Mouse (Mus musculus): ENCODE results near the gene Cd24a. TPM values are rescaled to one million over a fixed set of nuclear protein-coding genes. Genes with fewer than 3 reads are reported as not detected.

Gene Cd24a
- polyA plus RNA-seq, 1 experiment from 2014 or later = 425 TPM

DNA sequence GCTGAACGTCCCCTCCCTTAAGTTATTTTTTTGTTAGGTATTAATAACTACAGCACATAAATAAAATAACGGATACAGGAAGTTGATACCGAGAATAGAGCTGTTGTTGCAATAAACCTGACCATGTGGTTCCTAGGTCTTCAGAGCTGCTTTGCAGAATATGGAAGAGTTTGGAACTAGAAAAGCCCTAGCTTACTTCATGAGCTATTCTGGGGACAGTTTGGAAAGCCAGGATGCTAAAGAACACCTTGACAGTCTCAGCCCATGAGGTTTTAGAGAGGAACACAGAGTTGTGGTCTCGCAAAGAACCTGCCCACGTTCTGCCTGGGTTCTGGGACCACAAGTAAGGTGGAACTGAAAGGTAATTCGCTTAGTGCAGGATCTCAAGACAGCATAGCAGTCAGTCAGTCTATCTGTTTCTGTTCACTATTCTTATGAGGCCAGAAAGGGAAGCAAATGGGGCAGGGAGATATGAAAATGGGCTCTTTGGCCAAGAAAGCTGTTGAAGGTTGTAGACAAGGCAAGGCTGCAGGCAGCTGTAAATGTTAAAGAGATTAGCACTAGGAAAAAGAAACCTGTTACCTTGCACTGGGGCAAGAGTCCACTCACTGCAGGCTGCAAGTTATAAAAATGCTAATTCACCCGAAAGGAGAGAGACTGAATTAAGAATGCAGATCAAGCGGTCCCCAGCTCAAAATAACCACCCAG, 10.5 kb downstream of the Cd24a start:
- H3K27ac ChIP-seq = peak overlapping the region; percentile 51
- peaks cover 15% of the 10 kb centered on the region for H3K4me1 ChIP-seq
- no peak for ATAC-seq (replicated peaks; ENCODE audit: low FRiP score)
- 61% methylated on average over 8 of the region's 8 CpGs for WGBS
- no peaks in the 10 kb centered on the region for H3K9me3 ChIP-seq (replicated peaks)
- no peak overlapping the region for H3K4me3 ChIP-seq (replicated peaks)
- no peak overlapping the region for H3K9ac ChIP-seq
- no peaks in the 10 kb centered on the region for H3K27me3 ChIP-seq
- peaks cover 19% of the 10 kb centered on the region for H3K36me3 ChIP-seq
- H3K4me2 ChIP-seq = peak overlapping the region; percentile 34

DNA sequence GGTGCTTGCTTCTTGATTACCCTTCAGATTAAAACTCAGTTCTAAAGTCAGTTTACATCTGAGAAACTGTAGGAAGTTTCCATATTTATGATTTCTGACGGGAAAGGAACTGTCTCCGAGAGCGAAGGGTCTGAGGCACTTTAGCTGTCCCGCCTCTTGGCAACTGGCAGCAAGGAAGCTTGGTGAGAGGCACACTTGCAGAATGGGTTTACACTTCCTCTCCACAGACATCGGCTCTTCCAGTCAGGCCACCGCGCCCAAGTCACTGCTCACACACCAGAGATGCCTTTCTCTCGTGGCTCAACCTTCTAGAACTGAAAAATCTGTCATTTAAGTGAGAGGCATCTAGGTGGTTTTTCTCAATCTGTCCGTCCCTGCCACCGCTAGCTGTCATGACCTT, 13.4 kb downstream of the Cd24a start:
- Histone ChIP-seq H3K27me3 (no peaks in the 10 kb centered on the region), H3K4me1 (peaks cover 15% of the 10 kb centered on the region), H3K27ac (no peak overlapping the region), H3K4me3 (replicated peaks) (no peak overlapping the region), H3K9me3 (replicated peaks) (no peaks in the 10 kb centered on the region), H3K9ac (no peak overlapping the region), H3K36me3 (no peaks in the 10 kb centered on the region), H3K4me2 (no peak overlapping the region)
- 84% methylated on average over 10 of the region's 10 CpGs for WGBS
- no peak for ATAC-seq (replicated peaks; ENCODE audit: low FRiP score)

DNA sequence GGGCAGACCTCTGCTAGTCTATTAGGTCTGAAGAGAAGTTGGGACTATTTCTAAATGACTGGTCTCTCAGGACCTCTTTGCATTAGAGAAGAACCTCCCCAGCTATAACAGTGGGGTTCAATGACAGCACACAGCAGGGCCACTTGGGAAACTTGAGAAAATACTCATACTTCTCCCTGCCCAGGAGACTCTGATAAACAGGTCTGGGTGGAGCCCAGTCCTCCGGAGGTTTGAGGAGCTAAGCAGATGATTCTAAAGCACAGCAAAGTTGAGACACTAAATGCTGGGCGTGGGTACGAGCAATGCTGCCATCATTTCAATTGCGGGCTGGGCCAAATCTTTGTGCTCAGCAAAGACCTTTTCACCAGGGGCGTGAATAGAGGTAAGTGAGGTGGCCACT, 15.1 kb downstream of the Cd24a start:
- no peaks in the 10 kb centered on the region for H3K27me3 ChIP-seq
- no peak for ATAC-seq (replicated peaks; ENCODE audit: low FRiP score)
- WGBS = 83% methylated on average over 5 of the region's 5 CpGs

DNA sequence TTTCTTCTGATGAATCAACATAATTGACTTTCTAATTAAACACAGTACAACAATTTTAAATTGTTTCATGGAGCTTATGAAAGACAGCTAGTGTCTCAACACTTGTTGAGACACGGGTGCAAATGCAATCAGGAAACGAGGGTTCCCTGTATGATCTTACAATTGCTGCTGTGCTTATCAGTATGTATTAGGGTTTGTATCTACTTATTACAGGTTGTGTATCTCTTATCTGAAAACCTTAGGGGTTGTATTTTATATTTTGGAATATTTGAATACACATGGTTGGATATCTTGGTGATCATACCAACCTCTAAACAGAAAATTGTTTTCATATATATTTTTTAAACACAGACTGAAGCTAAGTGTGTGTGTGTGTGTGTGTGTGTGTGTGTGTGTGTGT, 16.1 kb downstream of the Cd24a start:
- no peak for ATAC-seq (replicated peaks; ENCODE audit: low FRiP score)
- Histone ChIP-seq H3K9me3 (replicated peaks) (no peaks in the 10 kb centered on the region), H3K4me2 (no peak overlapping the region), H3K4me1 (peaks cover 8% of the 10 kb centered on the region), H3K9ac (no peak overlapping the region), H3K36me3 (no peaks in the 10 kb centered on the region), H3K4me3 (replicated peaks) (no peak overlapping the region), H3K27me3 (no peaks in the 10 kb centered on the region), H3K27ac (no peak overlapping the region)
- 87% methylated on average over 2 of the region's 2 CpGs for WGBS

More for the DNA sequence above, 15.1 kb downstream of the Cd24a start:
- Histone ChIP-seq H3K4me2 (no peak overlapping the region), H3K9ac (no peak overlapping the region), H3K4me3 (replicated peaks) (no peak overlapping the region), H3K27ac (no peak overlapping the region), H3K9me3 (replicated peaks) (no peaks in the 10 kb centered on the region), H3K4me1 (peaks cover 15% of the 10 kb centered on the region), H3K36me3 (no peaks in the 10 kb centered on the region)

DNA sequence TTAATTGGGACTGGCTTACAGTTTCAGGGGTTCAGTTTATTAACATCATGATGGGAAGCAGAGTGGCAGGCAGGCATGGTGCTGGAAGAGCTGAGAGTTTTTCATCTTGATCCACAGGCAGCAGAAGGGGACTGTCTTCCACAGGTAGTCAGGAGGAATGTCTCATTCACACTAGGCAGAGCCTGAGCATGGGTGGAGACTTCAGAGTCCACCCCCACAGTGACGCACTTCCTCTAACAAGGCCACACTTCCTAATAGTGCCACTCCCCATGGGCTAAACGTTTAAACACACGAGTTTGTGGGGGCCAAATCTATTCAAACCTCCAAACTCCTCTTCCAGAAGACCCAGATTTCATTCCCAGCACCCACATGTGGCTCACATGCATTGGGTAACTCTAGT, 16.8 kb downstream of the Cd24a start:
- Histone ChIP-seq H3K9me3 (replicated peaks) (no peaks in the 10 kb centered on the region), H3K4me2 (no peak overlapping the region), H3K36me3 (no peaks in the 10 kb centered on the region), H3K9ac (no peak overlapping the region), H3K27ac (no peak overlapping the region), H3K27me3 (no peaks in the 10 kb centered on the region), H3K4me1 (peaks cover 1% of the 10 kb centered on the region; the same call in 1 of the 2 replicates), H3K4me3 (replicated peaks) (no peak overlapping the region)
- WGBS = 71% methylated on average over 3 of the region's 3 CpGs
- ATAC-seq (replicated peaks; ENCODE audit: low FRiP score) = no peak

DNA sequence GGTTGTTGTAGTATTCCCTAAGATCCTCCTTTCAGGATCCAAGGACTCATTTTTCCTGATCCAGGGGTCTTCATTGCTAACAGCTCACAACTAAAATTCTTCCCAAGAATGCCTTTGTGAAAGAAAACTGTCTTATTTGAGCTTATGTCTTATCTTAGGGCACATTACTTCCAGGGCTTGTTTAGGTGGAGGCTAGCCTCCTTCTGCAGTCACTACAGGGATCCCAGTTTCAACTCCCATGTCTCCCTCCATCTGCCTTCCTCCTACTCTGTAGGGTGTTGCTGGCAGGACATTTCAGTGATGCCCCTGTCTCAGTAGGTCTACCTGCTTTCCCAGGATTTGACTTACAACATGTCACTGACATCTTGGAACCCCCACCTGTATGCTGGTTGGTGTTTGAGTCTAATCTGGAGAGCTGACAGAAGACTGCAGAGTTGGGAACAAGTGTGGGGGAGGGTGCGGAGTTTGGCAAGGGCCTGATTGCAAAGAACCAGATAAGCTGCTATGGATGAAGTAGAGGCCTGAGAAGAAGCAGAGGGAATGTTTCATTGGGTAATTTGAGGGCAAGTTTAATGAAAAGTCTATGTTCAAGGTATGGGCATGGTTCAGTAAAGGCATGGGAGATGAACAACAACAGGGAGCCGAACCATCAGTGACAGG, 20.1 kb downstream of the Cd24a start:
- no peak overlapping the region for H3K9ac ChIP-seq
- no peak overlapping the region for H3K4me3 ChIP-seq (replicated peaks)
- no peak overlapping the region for H3K4me2 ChIP-seq
- H3K4me1 ChIP-seq = peaks cover 14% of the 10 kb centered on the region
- H3K36me3 ChIP-seq = no peaks in the 10 kb centered on the region
- no peak for ATAC-seq (replicated peaks; ENCODE audit: low FRiP score)
- 78% methylated on average over 2 of the region's 2 CpGs for WGBS
- H3K9me3 ChIP-seq (replicated peaks) = no peaks in the 10 kb centered on the region
- H3K27me3 ChIP-seq = no peaks in the 10 kb centered on the region
- H3K27ac ChIP-seq = no peak overlapping the region

DNA sequence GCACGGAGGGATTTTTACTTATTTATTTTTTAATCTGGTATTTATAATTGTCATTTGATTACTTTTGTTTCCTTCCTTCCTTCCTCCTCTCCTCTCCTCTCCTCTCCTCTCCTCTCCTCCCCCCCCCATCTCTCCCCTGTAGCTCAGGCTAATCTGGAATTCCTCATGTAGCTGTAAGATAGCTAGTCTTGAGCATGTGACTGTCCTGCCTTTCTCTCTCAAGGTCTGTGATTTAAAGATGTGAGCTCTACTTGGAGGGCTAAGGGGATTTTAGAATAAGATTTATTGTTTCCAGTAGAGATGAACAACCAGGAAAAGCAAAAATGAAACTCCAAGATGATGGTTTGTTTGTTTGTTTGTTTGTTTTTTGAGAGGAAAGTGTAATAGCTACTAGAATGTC, 23.0 kb downstream of the Cd24a start:
- H3K9ac ChIP-seq = no peak overlapping the region
- 68% methylated on average over 1 of the region's 1 CpGs for WGBS
- H3K4me1 ChIP-seq = peaks cover 21% of the 10 kb centered on the region
- no peaks in the 10 kb centered on the region for H3K27me3 ChIP-seq
- H3K9me3 ChIP-seq (replicated peaks) = no peaks in the 10 kb centered on the region
- H3K4me3 ChIP-seq (replicated peaks) = no peak overlapping the region
- no peaks in the 10 kb centered on the region for H3K36me3 ChIP-seq
- peak; percentile 81 for ATAC-seq (replicated peaks; ENCODE audit: low FRiP score)
- no peak overlapping the region for H3K4me2 ChIP-seq
- peak overlapping the region; percentile 75 for H3K27ac ChIP-seq

DNA sequence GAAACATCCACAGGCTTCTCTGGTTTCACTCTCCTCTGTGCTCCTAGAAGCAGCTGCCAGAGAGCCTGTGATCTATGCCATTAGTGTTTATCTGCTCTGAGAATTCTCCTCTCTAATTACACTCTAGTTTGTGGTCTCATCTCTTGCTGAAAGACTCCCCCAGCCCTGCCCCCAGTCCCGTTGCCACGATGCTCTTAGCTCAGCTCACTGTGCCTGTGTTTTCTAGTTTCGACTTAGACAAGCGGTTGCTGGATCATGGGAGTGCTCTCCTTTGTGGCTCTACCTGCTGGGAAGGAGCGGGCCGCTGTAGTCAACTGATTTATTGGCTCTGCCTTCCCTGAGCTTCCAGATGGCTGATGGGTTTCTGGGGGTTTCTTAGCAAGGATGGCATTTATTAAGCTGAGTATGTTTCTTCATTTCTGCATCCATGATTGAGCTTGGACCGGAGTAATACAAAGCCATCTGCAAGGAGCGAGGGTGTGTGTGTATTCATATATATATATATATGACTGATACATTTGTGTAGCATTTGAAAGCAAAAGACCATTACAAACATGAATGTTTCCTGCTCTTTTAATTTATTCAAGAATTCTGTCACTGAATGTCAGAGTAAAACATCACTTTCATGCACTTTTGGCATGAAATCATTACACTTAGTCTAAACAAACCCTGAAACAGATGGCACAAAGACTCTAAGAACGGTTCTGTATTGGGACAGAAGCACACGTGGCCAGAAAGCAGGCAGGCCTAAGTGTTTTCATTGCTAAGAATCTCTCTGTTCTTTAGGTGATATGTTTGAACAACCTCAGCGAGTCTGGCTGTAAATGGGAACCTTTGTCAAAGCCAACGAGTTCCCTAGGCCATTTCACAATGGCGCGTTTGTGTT, 23.7 kb downstream of the Cd24a start:
- Histone ChIP-seq H3K4me3 (replicated peaks) (no peak overlapping the region; the same call in 1 of the 2 replicates), H3K27me3 (no peaks in the 10 kb centered on the region), H3K4me1 (peaks cover 21% of the 10 kb centered on the region), H3K27ac (peak overlapping the region; percentile 75), H3K36me3 (no peaks in the 10 kb centered on the region), H3K4me2 (peak overlapping the region; percentile 16; the same call in 1 of the 2 replicates), H3K9ac (no peak overlapping the region), H3K9me3 (replicated peaks) (no peaks in the 10 kb centered on the region)
- peak; percentile 93 for ATAC-seq (replicated peaks; ENCODE audit: low FRiP score)
- WGBS = 30% methylated on average over 14 of the region's 14 CpGs

DNA sequence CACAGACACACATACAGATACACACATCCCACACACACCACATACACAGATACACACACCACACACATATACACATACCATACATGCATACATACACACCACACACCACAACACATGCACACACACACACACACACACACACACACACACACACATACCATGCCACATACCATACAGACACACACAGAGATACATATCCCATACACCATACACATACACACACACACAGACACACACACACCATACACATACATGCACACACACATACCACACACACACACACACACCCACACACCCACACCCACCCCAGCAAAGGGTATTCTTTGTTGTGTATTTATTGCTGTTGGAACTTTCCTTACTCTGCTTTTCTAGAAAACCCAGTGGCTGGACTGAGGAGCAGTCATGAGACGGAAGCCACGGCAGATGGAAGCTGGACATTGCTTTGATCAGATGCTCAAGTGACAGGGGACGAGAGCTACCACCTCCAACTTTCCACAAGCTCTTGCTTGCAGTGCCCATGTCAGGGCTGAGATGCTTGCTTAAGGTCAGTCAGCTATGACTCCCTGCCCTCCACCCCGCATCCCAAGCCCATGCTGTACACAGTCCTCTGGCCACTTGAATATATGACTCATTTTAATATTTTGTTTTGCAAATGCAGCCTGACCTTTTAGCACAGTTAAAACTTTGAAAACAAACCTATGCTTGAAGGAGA, 26.0 kb downstream of the Cd24a start:
- Histone ChIP-seq H3K27ac (0 out of 2 replicates have a peak overlapping the region, but pooled peaks have one; percentile 3), H3K4me2 (no peak overlapping the region), H3K4me3 (replicated peaks) (no peak overlapping the region), H3K27me3 (no peaks in the 10 kb centered on the region), H3K9me3 (replicated peaks) (no peaks in the 10 kb centered on the region), H3K36me3 (no peaks in the 10 kb centered on the region), H3K4me1 (peaks cover 21% of the 10 kb centered on the region), H3K9ac (no peak overlapping the region)
- no peak for ATAC-seq (replicated peaks; ENCODE audit: low FRiP score)
- 66% methylated on average over 4 of the region's 4 CpGs for WGBS

DNA sequence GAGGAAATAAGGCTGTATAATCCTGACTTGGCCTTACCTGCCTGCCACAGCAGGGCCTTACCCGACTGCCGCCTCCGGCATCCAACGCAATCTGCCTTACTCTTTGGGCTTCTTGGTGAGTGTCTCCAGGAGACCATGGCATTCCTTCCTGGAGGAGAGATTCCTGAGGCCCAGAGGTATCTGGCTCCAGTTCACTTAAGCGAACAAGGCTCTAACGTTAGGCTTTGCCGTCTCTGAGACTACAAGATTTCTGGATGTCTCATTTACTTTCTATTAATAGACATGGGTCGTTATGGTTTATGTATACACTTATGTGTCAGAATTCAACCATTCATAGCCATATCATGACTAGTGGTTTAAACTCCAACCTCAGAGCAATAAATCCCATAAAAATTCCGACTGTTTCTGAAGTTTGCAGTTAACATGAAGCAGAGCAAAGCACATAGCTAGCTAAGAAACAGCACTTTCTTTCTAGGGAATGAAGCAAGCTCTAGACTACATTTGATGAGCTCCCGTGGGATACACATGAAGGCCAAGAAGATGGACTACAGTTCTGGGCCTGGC, 26.7 kb downstream of the Cd24a start:
- no peaks in the 10 kb centered on the region for H3K36me3 ChIP-seq
- no peaks in the 10 kb centered on the region for H3K27me3 ChIP-seq
- no peak overlapping the region for H3K4me3 ChIP-seq (replicated peaks)
- no peak overlapping the region for H3K9ac ChIP-seq
- no peak overlapping the region for H3K4me2 ChIP-seq
- H3K9me3 ChIP-seq (replicated peaks) = no peaks in the 10 kb centered on the region
- no peak for ATAC-seq (replicated peaks; ENCODE audit: low FRiP score)
- peaks cover 21% of the 10 kb centered on the region for H3K4me1 ChIP-seq
- 71% methylated on average over 10 of the region's 10 CpGs for WGBS
- H3K27ac ChIP-seq = 0 out of 2 replicates have a peak overlapping the region, but pooled peaks have one; percentile 3

DNA sequence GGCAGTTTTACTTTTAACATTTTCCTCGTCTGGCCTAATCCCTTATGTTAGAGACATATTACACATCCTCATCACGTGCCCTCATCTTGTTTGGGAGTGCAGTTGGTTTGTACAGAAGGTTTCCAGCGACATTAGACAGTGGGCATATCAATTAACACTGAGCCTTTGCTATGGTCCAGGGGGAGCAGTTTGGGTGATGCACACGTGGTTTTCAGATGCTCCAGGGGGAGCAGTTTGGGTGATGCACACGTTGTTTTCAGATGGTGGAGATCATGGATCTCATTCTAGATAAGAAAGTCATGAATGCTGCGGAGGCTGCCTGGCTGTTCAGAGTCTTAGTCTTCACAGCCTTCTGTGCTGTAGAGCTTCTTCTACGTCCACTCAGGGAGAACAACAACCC, 27.8 kb downstream of the Cd24a start:
- no peak for ATAC-seq (replicated peaks; ENCODE audit: low FRiP score)
- H3K36me3 ChIP-seq = no peaks in the 10 kb centered on the region
- 76% methylated on average over 7 of the region's 7 CpGs for WGBS

More for the DNA sequence above, 27.8 kb downstream of the Cd24a start:
- no peak overlapping the region for H3K9ac ChIP-seq
- H3K9me3 ChIP-seq (replicated peaks) = no peaks in the 10 kb centered on the region
- no peak overlapping the region for H3K4me3 ChIP-seq (replicated peaks)
- peaks cover 17% of the 10 kb centered on the region for H3K4me1 ChIP-seq
- H3K4me2 ChIP-seq = no peak overlapping the region
- no peak overlapping the region for H3K27ac ChIP-seq
- H3K27me3 ChIP-seq = no peaks in the 10 kb centered on the region

Data from kidney, embryonic 15.5 days (tissue).